Mouse (Mus musculus): Measurements from ENCODE around the gene Naa20.
"Not testable (repeated sequence)": the region's sequence is repeated elsewhere in the genome, so short reads cannot be mapped to it uniquely, and the experiment has no call there.

The Naa20 gene

DNA sequence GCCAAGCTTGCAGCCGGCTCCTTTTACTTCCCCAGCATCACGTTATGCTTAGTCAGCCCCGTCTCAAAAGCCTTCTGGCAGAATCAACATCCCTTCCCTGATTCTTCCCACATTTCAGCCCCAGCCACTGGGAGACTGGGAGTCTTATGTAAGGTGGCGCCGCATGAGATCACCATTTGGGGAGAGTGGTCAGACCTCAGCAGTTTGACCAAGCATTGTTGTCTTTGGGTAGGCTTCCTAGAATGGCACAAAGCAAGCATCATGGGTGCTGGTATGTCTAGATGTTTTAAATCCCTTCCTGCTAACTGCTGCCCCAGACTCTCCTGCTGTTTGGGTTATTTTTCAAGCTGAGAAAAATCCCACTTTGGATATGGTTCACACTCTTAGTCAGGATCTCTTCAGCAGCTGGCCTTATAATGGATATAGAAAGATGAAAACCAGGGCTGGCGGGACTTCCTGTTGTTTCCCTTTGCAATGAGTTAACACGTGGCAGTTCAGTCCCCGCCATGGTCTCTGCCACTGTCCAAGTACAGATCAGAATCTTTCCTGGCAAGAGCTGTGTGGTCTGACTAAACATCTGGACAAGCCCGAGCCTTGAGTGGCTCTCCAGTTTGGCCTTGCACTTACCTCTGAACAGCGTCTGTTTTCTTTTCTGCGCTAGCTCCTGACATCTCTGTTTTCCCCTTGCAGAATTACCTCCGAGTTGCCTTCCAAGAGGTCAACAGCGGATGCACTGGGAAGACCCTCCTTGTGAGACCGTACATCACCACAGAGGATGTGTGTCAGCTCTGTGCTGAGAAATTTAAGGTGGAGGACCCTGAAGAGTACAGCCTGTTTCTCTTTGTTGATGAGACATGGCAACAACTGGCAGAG is 16.8 kb upstream of the Naa20 start:
- DNase-seq (ENCODE audit: low spot score), result no peak

DNA sequence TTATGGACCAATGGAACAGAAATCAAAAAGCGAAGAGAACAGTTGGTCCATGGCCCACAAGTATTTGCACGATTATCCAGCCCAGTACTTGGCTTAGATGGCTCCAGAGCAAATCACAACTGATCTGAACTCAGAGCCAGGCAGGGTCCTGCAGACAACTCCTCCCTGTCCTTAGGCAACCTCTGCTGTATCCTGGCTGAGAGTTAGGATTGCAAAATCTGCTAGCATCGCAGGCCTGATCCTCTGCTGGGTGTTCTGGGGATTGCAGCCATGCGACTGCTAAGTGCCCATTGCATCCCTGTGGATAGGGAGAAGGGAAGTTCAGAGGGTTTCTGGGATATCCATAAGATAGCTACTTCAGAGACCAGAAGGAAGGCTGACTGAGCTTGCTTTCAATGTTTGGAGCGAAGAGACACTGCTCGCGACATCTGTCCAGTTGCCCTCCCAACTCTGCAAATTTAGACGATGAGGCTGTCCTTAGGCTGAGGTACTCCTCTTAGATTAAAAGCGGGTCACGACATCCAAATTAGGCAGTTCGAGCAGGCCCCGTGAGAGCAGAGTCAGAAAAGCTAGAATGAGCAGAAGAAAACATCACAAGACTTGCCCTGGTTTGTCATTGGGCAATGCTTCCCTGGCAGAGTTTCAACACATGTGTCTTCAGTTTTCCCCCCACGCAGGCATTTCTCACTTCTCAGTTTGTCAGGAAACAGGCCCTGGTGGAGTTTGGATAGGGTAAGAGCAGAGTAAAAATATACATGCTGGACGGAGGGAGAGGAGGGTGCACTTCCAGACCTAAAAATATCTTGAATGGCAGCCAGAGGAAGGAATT is 13.7 kb upstream of the Naa20 start:
- peak; percentile 56 for DNase-seq (ENCODE audit: low spot score)

DNA sequence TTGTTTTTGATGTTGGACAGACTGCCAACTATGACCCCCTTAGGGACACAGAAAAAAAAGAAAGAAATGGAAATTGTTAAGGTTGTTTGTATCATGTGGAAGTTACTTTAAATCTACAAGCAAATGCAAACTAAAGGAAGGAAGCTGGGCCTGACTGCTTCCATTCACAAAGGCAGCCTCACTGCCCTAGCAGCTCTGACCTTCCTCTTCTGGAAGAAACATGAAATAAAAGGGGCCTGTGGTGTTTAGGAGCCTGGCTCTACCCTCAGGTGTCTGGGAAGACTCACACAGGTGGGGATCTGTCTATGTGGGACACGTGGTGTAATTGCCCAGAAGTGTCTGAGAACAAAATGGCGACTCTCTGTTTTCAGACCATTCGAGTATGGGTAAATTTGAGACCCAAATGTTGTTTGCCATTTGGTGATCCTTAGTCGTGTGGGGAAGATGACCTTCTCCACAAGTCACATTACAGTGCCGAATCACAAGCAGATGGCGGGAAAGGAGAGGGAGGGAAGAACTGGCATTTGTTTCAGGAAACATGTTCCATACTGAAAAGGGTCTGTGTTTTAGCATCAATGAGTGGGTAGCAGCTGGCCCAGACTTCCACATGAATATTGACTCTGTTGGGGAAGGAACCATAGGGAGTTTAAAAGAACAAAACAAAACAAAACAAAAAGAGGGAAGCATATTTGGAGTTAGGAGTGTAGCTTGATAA is 13.0 kb upstream of the Naa20 start:
- DNase-seq (ENCODE audit: low spot score), result no peak

DNA sequence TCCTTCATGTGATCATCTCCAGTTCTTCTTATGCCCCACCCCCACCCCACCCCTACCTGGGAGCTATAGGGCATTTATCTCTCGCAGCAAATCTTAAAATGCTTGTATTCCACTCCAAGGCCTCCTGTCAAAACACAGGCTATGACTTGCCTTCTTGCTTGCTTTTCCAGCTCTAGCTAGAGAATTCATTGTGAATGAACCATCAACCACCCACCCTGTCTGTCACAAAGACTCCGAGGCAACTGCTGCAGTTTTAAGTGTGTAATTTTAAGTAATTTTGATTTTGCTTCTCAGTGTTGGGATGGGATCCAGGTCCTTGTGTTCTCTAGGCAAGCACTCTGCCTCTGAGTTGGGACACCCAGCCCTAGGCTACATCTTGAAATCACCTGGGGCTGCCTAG is 11.3 kb upstream of the Naa20 start:
- no peak for DNase-seq (ENCODE audit: low spot score)

DNA sequence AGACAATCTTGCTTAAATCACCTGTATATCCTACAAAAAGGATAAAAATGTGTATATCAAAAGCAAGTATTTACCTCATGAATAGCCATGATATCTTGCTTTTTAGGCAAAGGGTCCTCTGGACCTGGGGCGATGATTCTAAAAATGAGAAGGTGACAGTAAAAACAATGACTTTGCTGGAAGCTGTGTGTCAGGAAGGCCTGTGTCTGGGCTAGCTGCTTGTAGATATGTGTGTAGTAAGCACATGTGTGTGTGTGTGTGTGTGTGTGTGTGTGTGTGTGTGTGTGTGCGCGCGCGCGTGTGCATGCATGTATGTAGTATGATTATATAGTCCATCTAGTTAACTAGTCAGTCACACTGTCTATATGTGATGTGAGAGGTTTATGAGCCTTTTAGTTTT is 8.1 kb upstream of the Naa20 start:
- DNase-seq (ENCODE audit: low spot score), result no peak

DNA sequence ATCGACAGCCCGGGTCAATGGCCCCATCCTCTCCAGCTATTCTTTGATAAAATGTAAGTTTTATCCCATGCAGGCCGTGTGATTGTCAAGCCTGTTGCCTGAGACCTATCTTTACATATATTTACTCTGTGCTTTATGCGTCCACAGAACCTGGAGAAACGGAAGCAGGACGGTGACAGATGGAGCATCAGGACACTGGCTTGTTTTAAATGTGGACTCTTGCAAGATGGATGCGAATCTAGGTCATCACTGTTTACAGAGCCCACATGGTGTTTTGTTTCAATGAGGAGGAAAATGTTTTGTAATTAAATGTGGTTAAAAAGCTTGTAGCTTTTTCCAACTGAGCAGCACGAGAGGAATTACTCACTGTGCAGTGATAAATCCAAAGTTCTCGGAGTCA is 3.8 kb upstream of the Naa20 start:
- DNase-seq (ENCODE audit: low spot score), result no peak

DNA sequence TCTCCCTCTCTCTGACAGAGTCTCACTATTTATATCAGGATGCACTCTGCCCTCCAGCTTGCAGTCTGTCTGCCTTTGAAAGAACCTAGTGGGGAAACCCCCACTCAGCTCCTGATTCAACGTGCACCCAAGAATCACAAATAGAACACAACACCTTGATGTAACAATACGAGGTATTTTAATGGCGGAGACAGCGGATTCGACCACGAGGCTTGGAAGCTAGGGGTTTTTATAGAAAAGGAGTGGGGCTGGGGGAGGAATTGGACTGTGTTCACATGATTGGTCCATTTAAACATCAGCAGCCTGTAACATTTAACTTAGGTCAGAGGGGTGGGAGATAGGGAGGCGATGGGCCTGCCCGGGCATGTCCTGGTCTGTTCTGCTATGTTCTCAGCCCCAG is 1.6 kb upstream of the Naa20 start:
- not testable (repeated sequence) for DNase-seq (ENCODE audit: low spot score)

DNA sequence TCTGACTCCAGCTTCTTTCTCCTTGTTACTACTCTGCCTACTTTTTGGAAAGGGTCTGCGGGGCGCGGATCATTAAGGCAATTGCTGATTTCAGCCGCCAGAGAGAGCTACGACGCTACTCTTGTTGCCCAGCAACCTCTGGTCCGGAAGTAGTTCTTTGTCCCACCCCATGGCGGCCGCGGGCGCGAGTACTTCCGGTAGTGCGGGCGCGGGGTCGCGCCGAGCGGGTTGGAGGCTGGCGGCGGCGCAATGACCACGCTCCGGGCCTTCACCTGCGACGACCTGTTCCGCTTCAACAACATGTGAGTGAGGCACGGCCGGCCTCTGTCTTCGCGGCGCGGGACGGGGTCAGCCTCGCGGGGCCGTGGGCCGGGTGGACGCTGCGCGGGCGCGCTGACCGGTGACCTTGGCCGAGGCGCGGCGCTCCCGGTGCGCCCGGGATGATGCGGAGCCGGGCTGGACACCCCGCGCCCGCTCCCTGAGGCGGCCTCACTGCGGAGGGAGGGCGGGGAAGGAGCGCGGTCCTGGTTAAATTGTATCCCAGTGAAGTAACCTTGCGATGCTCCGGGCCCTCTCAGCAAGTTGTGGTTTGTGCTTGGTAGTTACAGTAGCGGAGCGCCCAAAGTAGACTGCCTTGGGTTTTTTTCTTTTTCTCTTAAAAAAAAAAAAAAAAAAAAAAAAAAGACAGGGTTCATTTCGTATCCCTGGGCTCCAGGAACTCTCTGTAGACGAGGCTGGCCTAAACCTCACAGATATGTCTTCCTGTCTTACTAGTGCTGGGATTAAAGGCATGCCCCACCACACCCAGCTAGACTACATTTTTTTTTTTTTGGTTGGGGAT is 1.4 kb downstream of the Naa20 start:
- peak; percentile 81 for DNase-seq (ENCODE audit: low spot score)

DNA sequence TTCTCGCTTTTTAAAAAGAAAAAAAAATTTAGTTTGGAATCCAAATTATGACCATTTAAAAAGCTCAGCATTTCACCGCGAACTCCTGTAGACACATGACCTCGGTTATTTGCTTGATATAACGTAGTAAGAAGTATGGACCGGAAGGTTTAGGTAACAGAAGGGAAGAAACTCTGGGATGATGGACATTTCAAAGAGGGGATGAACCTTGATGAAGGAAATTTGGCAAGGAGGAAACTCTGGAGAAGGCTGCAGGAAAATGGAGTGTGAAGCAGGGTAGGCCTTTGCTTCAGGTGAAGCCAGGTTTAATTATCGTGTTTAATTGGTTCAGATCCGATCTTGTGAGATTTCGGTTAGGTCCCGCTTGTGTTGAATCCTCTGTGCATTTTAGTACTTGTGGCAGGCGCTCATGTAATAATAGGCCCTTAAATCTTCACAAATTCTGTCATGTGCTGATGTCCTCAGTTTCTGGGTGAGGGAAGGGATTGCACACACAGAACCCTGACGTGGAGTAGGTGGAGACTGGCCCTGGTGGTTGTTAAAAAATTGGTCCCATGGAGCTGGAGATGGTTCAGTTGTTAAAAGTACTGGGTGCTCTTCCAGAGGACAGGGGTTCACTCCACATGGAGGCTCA is 2.2 kb downstream of the Naa20 start:
- no peak for DNase-seq (ENCODE audit: low spot score)

DNA sequence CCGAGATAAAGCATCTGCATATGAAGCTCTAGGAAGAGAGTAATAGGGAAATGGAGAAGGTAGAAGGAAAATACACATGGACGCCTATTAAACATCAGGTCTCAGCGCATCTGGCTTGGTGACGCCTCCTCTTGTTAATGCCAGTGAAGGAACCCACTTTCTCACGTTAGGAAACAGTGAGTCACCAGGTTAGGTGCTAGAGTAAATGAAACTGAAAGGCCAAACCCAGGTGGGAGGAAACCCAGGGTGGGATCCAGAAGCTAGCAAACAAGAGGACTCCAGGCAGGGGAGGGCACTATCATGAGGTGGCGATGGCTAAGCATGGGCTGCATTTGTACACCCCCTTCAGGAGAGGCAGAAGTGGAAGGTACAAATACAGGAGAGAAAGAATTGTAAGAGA is 3.3 kb downstream of the Naa20 start:
- no peak for DNase-seq (ENCODE audit: low spot score)

DNA sequence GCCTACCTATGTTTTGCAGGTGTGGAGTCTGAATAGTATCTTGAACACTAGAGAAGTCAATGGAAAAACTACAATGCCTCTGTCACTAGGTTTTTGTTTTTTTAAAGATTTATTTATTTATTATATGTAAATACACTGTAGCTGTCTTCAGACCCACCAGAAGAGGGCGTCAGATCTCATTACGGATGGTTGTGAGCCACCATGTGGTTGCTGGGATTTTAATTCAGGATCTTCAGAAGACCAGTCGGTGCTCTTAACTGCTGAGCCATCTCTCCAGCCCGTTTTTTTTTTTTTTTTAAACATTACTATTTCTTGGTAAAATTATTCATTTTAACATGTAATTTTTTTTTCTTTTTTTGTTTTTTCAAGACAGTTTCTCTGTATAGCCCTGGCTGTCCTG is 4.0 kb downstream of the Naa20 start:
- DNase-seq (ENCODE audit: low spot score), result not testable (repeated sequence)

DNA sequence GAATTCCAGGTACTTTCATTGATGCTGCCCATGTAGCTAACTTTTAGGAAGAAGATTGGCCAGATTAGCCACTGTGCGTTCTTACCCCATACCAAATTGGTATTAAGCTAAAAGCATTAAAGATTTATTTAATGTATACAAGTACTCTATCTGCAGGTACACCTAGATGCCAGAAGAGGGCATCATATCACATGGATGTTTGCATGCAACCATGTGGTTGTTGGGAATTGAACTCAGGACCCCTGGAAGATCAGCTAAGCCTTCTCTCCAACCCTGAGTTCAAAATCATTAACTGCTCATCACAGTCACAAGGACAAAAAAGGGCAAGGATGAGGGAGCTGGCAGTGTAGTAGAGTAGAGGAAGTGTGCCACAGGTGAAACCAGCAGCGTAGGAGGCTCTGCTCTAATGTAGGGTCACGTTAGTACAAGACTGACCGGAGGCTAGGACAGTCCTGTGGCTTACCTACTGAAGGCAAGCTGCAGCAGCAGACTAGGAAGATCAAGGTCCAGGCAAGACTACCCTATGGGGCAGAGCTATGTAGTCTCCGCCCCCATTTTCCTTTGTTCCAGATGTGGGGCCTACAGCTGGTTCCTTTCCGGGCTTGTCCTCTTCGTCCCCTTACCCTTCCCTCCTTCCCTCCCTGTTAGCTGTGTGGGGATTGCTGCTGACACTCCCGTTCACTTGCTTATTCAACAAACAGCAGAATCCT is 19.2 kb downstream of the Naa20 start:
- DNase-seq (ENCODE audit: low spot score), result no peak

DNA sequence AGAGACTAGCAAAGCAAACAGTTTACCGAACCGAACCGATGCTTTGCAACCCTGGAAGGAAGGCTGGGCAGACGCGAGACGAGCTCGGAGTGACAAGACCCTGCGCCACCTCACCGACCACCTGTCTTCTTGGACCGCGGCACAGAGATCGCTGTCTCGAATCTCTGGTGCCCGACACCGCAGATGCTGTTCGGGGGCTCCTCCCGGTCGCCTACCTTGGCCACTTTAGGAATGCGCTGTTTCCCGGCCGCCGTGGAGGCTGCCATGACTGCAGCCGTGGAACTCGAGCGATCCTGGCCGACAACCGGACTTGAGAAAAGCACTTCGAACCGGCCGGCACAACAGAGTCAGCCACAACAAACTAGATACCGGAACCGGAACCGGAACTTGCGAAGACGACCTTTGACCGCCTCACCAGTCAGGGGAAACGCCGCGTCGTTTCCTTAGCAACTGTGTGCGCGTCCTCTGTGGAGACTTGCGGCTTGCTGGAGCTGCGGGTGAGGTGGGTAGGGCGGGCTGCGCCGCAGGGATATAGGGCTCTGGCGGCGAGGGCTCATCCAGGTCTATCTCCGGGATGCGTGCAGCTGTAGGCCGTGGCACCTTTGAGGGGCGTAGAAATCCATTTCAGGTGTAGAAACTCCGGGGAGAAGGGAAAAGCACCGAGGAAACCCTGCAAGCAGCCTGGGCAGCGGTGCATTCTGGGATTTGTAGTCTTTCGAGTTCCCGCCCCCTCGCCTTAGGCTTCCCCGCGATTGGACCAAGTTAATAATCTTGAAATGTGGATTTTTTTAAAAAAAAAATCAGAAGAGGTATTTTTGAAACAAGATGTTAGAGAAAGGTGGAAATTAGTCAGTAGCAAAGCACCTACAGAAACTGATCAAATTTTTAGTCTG is 32.7 kb downstream of the Naa20 start, which contains the start of the genes Cfap61 and Crnkl1:
Gene Cfap61, plus strand, starts transcription at position 446 of the 893 bp plus-strand sequence.
Gene Crnkl1, minus strand, starts transcription at position 676 of the 893 bp plus-strand sequence.
- DNase-seq (ENCODE audit: low spot score), result peak; percentile 87

DNA sequence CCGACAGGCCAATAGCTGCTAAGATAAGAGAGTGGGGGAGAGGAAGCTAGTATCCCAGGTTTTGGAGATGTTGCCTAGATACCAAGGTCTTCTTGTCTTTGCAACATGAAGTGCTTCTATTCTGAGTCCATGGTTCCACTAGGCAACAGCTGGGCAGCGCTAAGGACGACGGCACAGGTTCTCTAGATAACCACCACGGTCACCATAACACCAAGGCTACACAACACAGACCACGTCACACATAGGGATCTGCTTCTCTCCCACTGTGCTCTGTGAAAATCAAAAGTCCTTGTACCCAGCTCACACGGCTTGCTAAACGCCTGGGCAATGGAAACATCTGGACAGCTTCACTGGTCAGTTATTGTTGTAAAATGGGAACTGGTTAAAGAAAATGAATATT is 35.1 kb downstream of the Naa20 start:
- peak; percentile 69 for DNase-seq (ENCODE audit: low spot score)

DNA sequence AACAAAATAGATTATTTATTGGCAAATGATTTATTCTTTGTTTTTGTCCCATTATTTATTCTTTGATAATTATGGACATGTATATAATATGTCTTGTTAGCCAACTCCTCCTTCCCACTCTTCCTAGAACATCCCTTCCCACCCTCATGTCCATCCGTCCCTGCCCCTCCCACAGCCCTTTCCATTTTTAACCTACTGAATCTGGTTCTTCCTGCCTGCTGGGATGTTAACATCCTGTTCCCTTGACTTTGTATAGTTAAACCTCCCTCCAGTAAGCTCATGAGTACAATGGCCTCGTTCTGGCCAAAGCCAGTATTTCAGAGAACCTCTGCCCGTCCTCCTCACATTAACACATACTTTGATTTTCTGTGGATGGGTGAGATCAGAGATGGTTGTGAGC is 39.5 kb downstream of the Naa20 start:
- DNase-seq (ENCODE audit: low spot score), result no peak

DNA sequence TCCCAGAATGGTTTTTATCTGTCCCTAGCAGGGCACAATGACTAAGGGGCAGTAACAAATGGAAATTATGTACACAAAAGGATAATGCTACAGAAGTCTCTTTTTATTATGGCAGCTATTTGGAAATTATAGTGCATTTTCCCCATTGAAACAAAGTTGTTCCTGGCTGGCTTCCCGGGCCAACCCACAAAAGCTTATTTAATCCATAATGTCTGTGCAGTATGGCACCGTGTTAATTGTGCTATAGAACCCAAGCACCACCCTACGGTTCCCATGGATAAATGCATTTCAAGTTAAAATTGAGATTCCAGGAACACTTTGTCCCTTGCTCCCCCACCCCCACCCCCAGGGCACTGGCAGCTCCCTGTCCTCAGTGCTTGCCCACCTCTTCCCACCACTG is 42.4 kb downstream of the Naa20 start:
- no peak for DNase-seq (ENCODE audit: low spot score)

DNA sequence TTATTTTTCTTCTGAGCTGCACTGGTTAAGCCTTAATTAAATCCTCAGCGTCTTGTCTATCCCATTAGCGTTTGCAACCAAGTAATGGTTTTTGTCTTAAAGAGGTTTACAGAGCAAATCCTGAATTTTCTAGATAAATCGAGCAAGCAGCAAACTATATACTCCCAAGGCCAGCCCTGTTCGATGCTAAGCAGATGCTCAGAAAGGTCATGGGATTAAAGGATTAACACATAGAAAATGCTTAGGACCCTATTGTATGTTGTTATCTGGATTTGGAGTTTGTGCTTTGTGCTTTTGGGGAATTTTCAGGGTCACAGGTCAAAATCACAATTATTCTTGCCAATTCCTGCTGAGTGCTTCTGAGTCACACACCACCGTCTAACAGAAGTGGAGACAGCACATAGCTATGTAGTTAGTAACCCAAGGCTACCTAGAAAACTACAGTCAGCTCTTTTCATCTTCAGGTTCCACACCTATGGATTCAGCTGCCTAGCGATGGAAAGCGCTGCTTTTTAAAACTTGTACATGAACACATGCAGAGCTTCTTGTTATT is 46.6 kb downstream of the Naa20 start:
- DNase-seq (ENCODE audit: low spot score), result no peak

DNA sequence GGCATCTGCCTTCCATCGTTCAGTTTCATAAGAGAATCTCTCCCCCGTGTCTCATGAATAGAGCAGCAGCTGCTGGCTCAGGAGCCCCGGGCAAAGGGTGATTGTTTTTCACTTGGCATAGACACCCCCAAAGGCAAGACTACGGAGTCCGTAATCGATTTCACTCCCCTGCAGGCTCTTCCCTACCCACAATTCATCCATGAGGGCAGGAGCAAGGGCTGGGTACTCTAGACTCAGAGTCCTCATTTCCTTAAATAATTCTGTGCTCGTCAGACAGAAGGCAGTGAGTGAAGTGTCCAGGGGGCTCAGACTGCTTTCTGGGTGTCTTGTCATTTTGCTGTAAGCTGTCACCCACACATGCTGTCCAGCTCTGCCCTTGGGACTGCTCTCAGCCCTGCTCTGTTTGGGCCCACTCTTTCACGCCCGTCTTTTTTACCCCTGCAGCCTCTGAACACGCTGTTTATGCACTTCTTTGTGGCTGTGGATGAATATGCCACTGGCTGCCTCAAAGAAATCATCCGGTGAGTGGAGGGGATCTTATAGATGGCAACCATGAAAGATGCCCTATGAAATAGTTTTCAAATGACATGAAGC is 47.7 kb downstream of the Naa20 start:
- DNase-seq (ENCODE audit: low spot score), result no peak

DNA sequence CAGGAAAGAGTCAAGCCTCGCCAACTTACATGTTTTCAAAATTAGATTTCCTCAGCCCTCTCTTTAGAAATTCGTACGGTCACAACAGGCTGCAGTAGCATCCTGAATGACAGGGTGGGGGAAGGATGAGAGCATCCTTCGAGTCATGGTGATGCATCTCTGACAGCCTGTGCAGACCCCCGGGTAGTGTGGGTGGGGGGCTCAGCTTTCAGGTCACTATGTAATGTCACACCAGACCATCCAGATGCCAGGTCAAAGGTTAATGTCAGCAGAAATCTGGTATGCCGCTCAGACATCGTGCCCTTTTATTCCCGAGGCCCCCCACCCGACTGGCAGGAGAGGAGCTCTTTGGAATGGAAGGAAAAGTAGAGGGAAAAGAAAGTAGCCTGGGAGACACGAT is 48.3 kb downstream of the Naa20 start:
- DNase-seq (ENCODE audit: low spot score), result no peak
